8 mouse cellular contexts compared by ENCODE assay signal in genomic region chr7:112868551-112869465, GRCm38 (mm10).
DNase-seq lines count a peak whose midpoint lies in the region; ATAC-seq and TF ChIP-seq lines count a peak whose summit lies in the region.

No protein-coding gene starts in this region.

- ATAC-seq in forebrain, embryonic 11.5 days (replicated peaks; ENCODE audit: low FRiP score), result no peak
- ATAC-seq in hindbrain, embryonic 14.5 days (ENCODE audit: low FRiP score), result no peak; the same call in 1 of the 2 replicates
- ATAC-seq in midbrain, postnatal 0 days (ENCODE audit: low FRiP score), result no peak
- ATAC-seq in megakaryocyte-erythroid progenitor cell, adult 5-6 weeks (replicated peaks; ENCODE audit: low FRiP score, low TSS enrichment, poor library complexity, severe bottlenecking), result no peak

- TF ChIP-seq CTCF in thymus, adult 2 months (IDR thresholded peaks at IDR 0.05; ENCODE audit: borderline replicate concordance, control insufficient read depth, extremely low read depth, insufficient read depth, low read length, poor library complexity), result peak; percentile 17; the same call in 1 of the 2 replicates
- TF ChIP-seq CTCF in midbrain, postnatal 0 days (IDR thresholded peaks at IDR 0.05), result peak; percentile 76

- TF ChIP-seq POLR2A in thymus, adult 2 months (IDR thresholded peaks at IDR 0.05; ENCODE audit: control insufficient read depth, extremely low read depth, insufficient read depth, low read length, poor library complexity), result no peak

- no peaks in the 10 kb centered on the region for H3K36me3 ChIP-seq in thymus, adult 2 months (ENCODE audit: control insufficient read depth, insufficient read depth, low read length)
- no peaks in the 10 kb centered on the region for H3K36me3 ChIP-seq in forebrain, embryonic 11.5 days (ENCODE audit: control insufficient read depth, insufficient read depth, low read length)
- H3K36me3 ChIP-seq in hindbrain, embryonic 14.5 days (replicated peaks; ENCODE audit: control insufficient read depth, insufficient read depth), result no peaks in the 10 kb centered on the region
- no peaks in the 10 kb centered on the region for H3K36me3 ChIP-seq in midbrain, postnatal 0 days (ENCODE audit: insufficient read depth, low read length)

- no peak overlapping the region for H3K4me2 ChIP-seq in forebrain, embryonic 11.5 days (ENCODE audit: low read depth, low read length, severe bottlenecking)
- no peak overlapping the region for H3K4me2 ChIP-seq in hindbrain, embryonic 14.5 days (replicated peaks)
- no peak overlapping the region for H3K4me2 ChIP-seq in midbrain, postnatal 0 days (ENCODE audit: low read depth, low read length, poor library complexity, severe bottlenecking)

- intact Hi-C loops in left cerebral cortex, postnatal 25 days (cut with DNase I), result loop anchor here (1.0 to 5.0 kb wide), 3 partner anchors 187 to 492 kb away; no protein-coding TSS in a partner anchor

- H3K27ac ChIP-seq in thymus, adult 2 months (ENCODE audit: control insufficient read depth, insufficient read depth, low read length), result no peak overlapping the region
- no peak overlapping the region for H3K27ac ChIP-seq in forebrain, embryonic 11.5 days (ENCODE audit: low read depth, low read length)
- H3K27ac ChIP-seq in hindbrain, embryonic 14.5 days, result no peak overlapping the region
- H3K27ac ChIP-seq in midbrain, postnatal 0 days (ENCODE audit: low read depth, low read length), result peak overlapping the region; percentile 18; the same call in 1 of the 2 replicates

- H3K9me3 ChIP-seq in forebrain, embryonic 11.5 days (ENCODE audit: control insufficient read depth, low read length), result no peaks in the 10 kb centered on the region
- H3K9me3 ChIP-seq in hindbrain, embryonic 14.5 days (ENCODE audit: control insufficient read depth, low read length), result no peaks in the 10 kb centered on the region
- H3K9me3 ChIP-seq in midbrain, postnatal 0 days (ENCODE audit: low read length), result no peaks in the 10 kb centered on the region

- H3K4me3 ChIP-seq in thymus, adult 2 months (ENCODE audit: control insufficient read depth, insufficient read depth, low read length), result no peak overlapping the region
- no peak overlapping the region for H3K4me3 ChIP-seq in forebrain, embryonic 11.5 days (ENCODE audit: low read depth, low read length)
- no peak overlapping the region for H3K4me3 ChIP-seq in hindbrain, embryonic 14.5 days (replicated peaks; ENCODE audit: low read length)
- H3K4me3 ChIP-seq in midbrain, postnatal 0 days (ENCODE audit: low read depth, low read length), result no peak overlapping the region

- no peak overlapping the region for H3K9ac ChIP-seq in forebrain, embryonic 11.5 days (ENCODE audit: low read length)
- H3K9ac ChIP-seq in hindbrain, embryonic 14.5 days, result no peak overlapping the region
- no peak overlapping the region for H3K9ac ChIP-seq in midbrain, postnatal 0 days (replicated peaks; ENCODE audit: low read length, poor library complexity, severe bottlenecking)

- WGBS in thymus, adult 2 months, result 49% methylated on average over 7 of the region's 8 CpGs
- 55% methylated on average over 8 of the region's 8 CpGs for WGBS in forebrain, embryonic 11.5 days
- 45% methylated on average over 8 of the region's 8 CpGs for WGBS in hindbrain, embryonic 14.5 days
- 50% methylated on average over 8 of the region's 8 CpGs for WGBS in midbrain, postnatal 0 days

- H3K27me3 ChIP-seq in thymus, adult 2 months (ENCODE audit: control insufficient read depth, insufficient read depth, low read length), result no peaks in the 10 kb centered on the region
- no peaks in the 10 kb centered on the region for H3K27me3 ChIP-seq in forebrain, embryonic 11.5 days (ENCODE audit: control insufficient read depth, insufficient read depth, low read length)
- H3K27me3 ChIP-seq in hindbrain, embryonic 14.5 days (ENCODE audit: control insufficient read depth, insufficient read depth, low read length), result no peaks in the 10 kb centered on the region
- H3K27me3 ChIP-seq in midbrain, postnatal 0 days (ENCODE audit: insufficient read depth, low read length), result no peaks in the 10 kb centered on the region

- H3K4me1 ChIP-seq in thymus, adult 2 months (replicated peaks; ENCODE audit: control insufficient read depth, insufficient read depth, low read length), result no peaks in the 10 kb centered on the region
- 0 out of 2 replicates have a peak, but pooled peaks cover 1% of the 10 kb centered on the region for H3K4me1 ChIP-seq in forebrain, embryonic 11.5 days (replicated peaks; ENCODE audit: control insufficient read depth, insufficient read depth, low read length)
- H3K4me1 ChIP-seq in hindbrain, embryonic 14.5 days (replicated peaks; ENCODE audit: control insufficient read depth, insufficient read depth, low read length), result no peaks in the 10 kb centered on the region
- H3K4me1 ChIP-seq in midbrain, postnatal 0 days (ENCODE audit: insufficient read depth, low read length), result no peaks in the 10 kb centered on the region

- peak; percentile 10 for DNase-seq in thymus, adult 2 months
- no peak for DNase-seq in thymus, adult 18-20 months
- DNase-seq in c-Kit-positive CD71-negative TER-119-negative erythroid progenitor cells, embryonic 14.5 days (ENCODE audit: low read depth), result peak; percentile 13
- peak; percentile 80 for DNase-seq in forebrain, embryonic 11.5 days (ENCODE audit: low spot score)
- DNase-seq in hindbrain, embryonic 14.5 days (ENCODE audit: low spot score), result peak; percentile 85
- peak; percentile 60 to 74 for DNase-seq in left cerebral cortex, postnatal 25 days (ENCODE audit: low spot score in 2 of 2)
- DNase-seq in midbrain, postnatal 0 days (ENCODE audit: low spot score), result peak; percentile 82

Comparison
In these comparisons a context has a peak if more than half of its experiments do, and no peak if none do; other contexts are left out.
1. DNase-seq: peak in thymus, adult 2 months (single experiment), c-Kit-positive CD71-negative TER-119-negative erythroid progenitor cells, embryonic 14.5 days (single experiment), forebrain, embryonic 11.5 days (single experiment), hindbrain, embryonic 14.5 days (single experiment), left cerebral cortex, postnatal 25 days (2 of 2) and midbrain, postnatal 0 days (single experiment); none in thymus, adult 18-20 months (0 of 2).